Mouse (Mus musculus) c-Kit-positive CD71-negative TER-119-negative erythroid progenitor cells, embryonic 14.5 days (primary cell): Measurements from ENCODE around the gene Baz2b.
"Not testable (repeated sequence)": the region's sequence is repeated elsewhere in the genome, so short reads cannot be mapped to it uniquely, and the experiment has no call there.

ENCODE experiments used
- DNase-seq: peaks from one replicate; pipeline ENCODE4 v3.0.0-alpha.2; 2013; ENCODE audit warnings: low read depth

Gene Baz2b

GRCm38 (mm10) chr2:59853543-59853942, 356.1 kb downstream of the Baz2b start:
- DNase-seq = no peak

- no peak for DNase-seq
These were observed 356.7 kb downstream of the Baz2b start for GRCm38 (mm10) chr2:59852916-59853315.

GRCm38 (mm10) chr2:59851885-59852284, 357.8 kb downstream of the Baz2b start:
- not testable (repeated sequence) for DNase-seq
